Mouse (Mus musculus) megakaryocyte, embryonic 14.5 days (primary cell): ENCODE data around the gene Gpm6a. TPM values are rescaled to one million over a fixed set of nuclear protein-coding genes. Genes with fewer than 3 reads are reported as not detected.
"Not testable (repeated sequence)": the region's sequence is repeated elsewhere in the genome, so short reads cannot be mapped to it uniquely, and the experiment has no call there.

ENCODE experiments used
- H3K27me3 ChIP-seq: replicated peaks from 2 replicates; pipeline ENCODE3; 2012; ENCODE audit warnings: inconsistent platforms
- H3K36me3 ChIP-seq: replicated peaks from 2 replicates; pipeline ENCODE3; 2012; ENCODE audit warnings: low read length, inconsistent platforms, mixed read lengths
- H3K4me1 ChIP-seq: 2 replicates; pipeline ENCODE4 v1.6.1; 2012; ENCODE audit warnings: inconsistent platforms
- H3K4me3 ChIP-seq: replicated peaks from 2 replicates; pipeline ENCODE3; 2012; ENCODE audit warnings: moderate library complexity, mild to moderate bottlenecking, inconsistent platforms
- H3K9me3 ChIP-seq: 2 replicates; pipeline ENCODE4 v1.6.1; 2012; ENCODE audit warnings: inconsistent platforms
- FLI1 ChIP-seq: IDR thresholded peaks from 2 replicates; pipeline ENCODE4 v1.6.1; 2012; ENCODE audit warnings: low read length, inconsistent platforms, mixed read lengths
- GATA1 ChIP-seq: IDR thresholded peaks from 3 replicates; pipeline ENCODE4 v1.6.1; 2012; ENCODE audit warnings: mixed read lengths, low read length, inconsistent platforms, borderline replicate concordance
- polyA plus RNA-seq: library from polyadenylated mRNA; stranded (reverse); fragments of >175 nt; gene quantifications from 2 replicates; pipeline ENCODE4 v1.2.3, GENCODE M21; 2012; ENCODE audit warnings: low replicate concordance; ENCODE audit not compliant: insufficient read depth

The Gpm6a gene
- polyA plus RNA-seq, 1 experiment: 0.03 TPM

- Histone ChIP-seq H3K9me3 (no peaks in the 10 kb centered on the region), H3K4me3 (no peak overlapping the region), H3K27me3 (no peaks in the 10 kb centered on the region), H3K36me3 (no peaks in the 10 kb centered on the region), H3K4me1 (no peaks in the 10 kb centered on the region)
- TF ChIP-seq FLI1 (no peak), GATA1 (no peak)
Measured at GRCm38 (mm10) chr8:55048396-55048795, 93.8 kb downstream of the Gpm6a start.

GRCm38 (mm10) chr8:55049979-55050378 lies 95.3 kb downstream of the Gpm6a start:
- Histone ChIP-seq H3K9me3 (no peaks in the 10 kb centered on the region), H3K27me3 (no peaks in the 10 kb centered on the region), H3K4me3 (no peak overlapping the region), H3K4me1 (no peaks in the 10 kb centered on the region), H3K36me3 (no peaks in the 10 kb centered on the region)
- TF ChIP-seq FLI1: no peak
- TF ChIP-seq GATA1: no peak

- H3K9me3 ChIP-seq, H3K4me1 ChIP-seq, H3K4me3 ChIP-seq, H3K36me3 ChIP-seq, H3K27me3 ChIP-seq: not testable (repeated sequence)
Measured at GRCm38 (mm10) chr8:55068811-55069210, 114.2 kb downstream of the Gpm6a start.

- H3K36me3 ChIP-seq: no peaks in the 10 kb centered on the region
- no peak for TF ChIP-seq GATA1
- TF ChIP-seq FLI1: no peak
- no peaks in the 10 kb centered on the region for H3K4me1 ChIP-seq
Measured at GRCm38 (mm10) chr8:55073481-55073880, 118.8 kb downstream of the Gpm6a start.

GRCm38 (mm10) chr8:55102195-55102594 lies 147.6 kb downstream of the Gpm6a start:
- no peak for TF ChIP-seq FLI1
- no peak for TF ChIP-seq GATA1
- Histone ChIP-seq H3K4me1 (no peaks in the 10 kb centered on the region), H3K36me3 (no peaks in the 10 kb centered on the region), H3K9me3 (no peaks in the 10 kb centered on the region), H3K27me3 (no peaks in the 10 kb centered on the region), H3K4me3 (no peak overlapping the region)

More at GRCm38 (mm10) chr8:55073481-55073880, 118.8 kb downstream of the Gpm6a start:
- Histone ChIP-seq H3K9me3 (peaks cover 5% of the 10 kb centered on the region; the same call in 1 of the 2 replicates), H3K27me3 (no peaks in the 10 kb centered on the region), H3K4me3 (no peak overlapping the region)

- peaks cover 2% of the 10 kb centered on the region; the same call in 1 of the 2 replicates for H3K9me3 ChIP-seq
- TF ChIP-seq GATA1 (no peak), FLI1 (no peak)
- no peaks in the 10 kb centered on the region for H3K4me1 ChIP-seq
- H3K4me3 ChIP-seq: no peak overlapping the region
- no peaks in the 10 kb centered on the region for H3K36me3 ChIP-seq
- H3K27me3 ChIP-seq: no peaks in the 10 kb centered on the region
Measured at GRCm38 (mm10) chr8:55103065-55103464, 148.4 kb downstream of the Gpm6a start.

GRCm38 (mm10) chr8:55103891-55104481 lies 149.3 kb downstream of the Gpm6a start:
- H3K9me3 ChIP-seq: peaks cover 3% of the 10 kb centered on the region; the same call in 1 of the 2 replicates
- no peak overlapping the region for H3K4me3 ChIP-seq
- H3K4me1 ChIP-seq: no peaks in the 10 kb centered on the region
- no peak for TF ChIP-seq FLI1
- no peak for TF ChIP-seq GATA1
- H3K36me3 ChIP-seq: no peaks in the 10 kb centered on the region
- H3K27me3 ChIP-seq: no peaks in the 10 kb centered on the region

Other genes starting within 250 kb of the Gpm6a start
- gene Wdr17, start 67.7 kb upstream of the Gpm6a start, polyA plus RNA-seq: not detected in 2 replicates